Mouse (Mus musculus): ENCODE data around the gene Svep1.

Gene Svep1

GRCm38 (mm10) chr4:58206115-58206945, at the start of gene Svep1:
Svep1 (minus strand) TSS chr4:58206859.
- DNase-seq (ENCODE audit: extremely low spot score, low read depth, low spot score), result peak; percentile 83

DNA sequence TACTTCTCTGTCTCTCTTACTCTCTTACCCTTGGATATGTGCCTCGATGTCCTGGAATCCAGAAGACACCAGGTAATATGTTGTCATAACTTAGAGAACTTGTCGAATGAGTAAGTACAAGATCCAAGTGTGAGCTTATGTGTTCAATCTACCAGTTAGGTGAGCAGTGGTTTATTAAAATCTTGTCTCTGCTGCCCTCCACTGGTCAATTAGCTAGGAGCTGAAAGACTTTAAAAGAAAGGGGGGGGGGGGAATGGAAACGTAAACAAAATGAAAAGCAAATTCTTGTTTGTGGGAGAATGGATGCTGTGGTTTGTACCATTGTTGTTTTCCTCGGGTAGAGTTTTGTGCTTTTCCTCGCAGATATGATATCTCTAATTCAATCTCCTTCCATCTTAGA, 46.8 kb upstream of the Svep1 start:
- peak; percentile 54 for DNase-seq (ENCODE audit: extremely low spot score, low read depth, low spot score)

DNA sequence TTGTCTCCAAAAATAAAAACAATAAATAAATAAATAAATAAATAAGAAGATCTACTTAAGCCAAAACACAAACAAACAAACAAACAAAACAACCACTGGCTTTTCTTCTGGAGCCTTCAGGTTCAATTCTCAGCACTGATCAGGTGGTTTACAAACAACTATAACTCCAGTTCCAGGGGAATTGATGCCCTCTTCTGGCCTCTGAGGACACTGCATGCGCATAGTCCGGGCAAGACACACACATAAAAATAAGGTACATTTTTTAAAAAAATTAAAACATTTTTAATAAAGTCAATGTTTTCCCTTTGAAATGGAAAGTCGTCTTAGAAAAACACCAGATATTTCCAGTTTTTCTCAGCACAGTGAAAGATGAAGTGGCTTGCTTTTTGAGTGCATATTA, 45.7 kb upstream of the Svep1 start:
- no peak for DNase-seq (ENCODE audit: extremely low spot score, low read depth, low spot score)

DNA sequence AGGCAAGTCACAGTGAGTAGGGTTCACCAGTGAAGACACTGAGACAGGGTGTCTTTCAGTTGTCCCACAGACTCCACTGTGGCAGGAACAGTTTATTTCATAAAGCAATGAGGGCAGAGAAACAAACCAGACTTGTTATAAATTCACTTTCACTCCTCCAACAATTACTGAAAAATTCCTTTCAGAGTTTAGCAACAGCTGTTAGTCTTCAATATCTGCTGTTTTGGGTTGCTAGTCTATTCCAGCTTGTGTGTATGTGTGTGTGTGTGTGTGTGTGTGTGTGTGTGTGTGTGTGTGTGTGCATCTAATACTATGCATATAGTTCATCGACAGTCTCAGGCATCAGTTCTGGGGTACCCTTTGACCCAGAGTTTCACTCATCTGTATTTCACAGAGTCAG, 38.9 kb upstream of the Svep1 start:
- DNase-seq (ENCODE audit: extremely low spot score, low read depth, low spot score), result no peak

- no peak for DNase-seq (ENCODE audit: extremely low spot score, low read depth, low spot score)
Measured at GRCm38 (mm10) chr4:58240416-58240815, 33.8 kb upstream of the Svep1 start.

- DNase-seq (ENCODE audit: extremely low spot score, low read depth, low spot score), result no peak
Measured at GRCm38 (mm10) chr4:58235828-58236227, 29.2 kb upstream of the Svep1 start.

DNA sequence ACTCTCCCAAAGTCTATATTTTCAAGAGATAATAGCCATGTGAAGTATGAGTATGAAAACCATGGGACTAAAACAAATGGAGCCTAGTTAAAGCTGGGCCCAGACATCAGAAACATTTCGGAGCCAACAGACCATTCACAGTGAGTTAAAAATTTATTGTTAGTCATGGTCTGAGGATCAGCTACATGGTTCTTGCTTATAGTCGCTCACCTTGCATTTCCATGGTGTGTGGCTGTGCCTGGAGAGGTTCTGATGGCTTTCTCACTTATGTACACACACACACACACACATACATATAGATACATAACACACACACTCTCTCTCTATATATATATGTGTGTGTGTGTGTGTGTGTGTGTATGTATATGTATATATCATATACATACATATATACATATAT, 16.8 kb upstream of the Svep1 start:
- no peak for DNase-seq (ENCODE audit: extremely low spot score, low read depth, low spot score)

DNA sequence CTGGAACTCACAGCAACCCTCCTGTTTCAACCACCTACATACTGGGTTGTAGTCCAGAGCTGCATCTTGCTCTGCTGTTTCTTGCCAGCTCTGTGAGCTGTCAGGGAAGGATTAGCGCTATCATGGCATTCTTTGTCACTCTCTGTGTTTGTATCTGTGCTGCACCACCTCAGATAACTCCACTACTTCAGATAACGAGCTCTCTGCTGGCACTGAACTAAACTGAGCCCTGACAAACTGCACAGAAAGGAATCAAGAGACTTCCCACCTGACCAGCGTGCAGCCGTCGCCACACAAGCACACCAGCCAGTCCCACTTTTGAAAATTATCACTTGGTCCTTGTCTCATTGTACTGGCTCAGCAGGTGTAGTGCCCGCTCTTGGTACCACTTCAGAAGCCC, 4.7 kb upstream of the Svep1 start:
- DNase-seq (ENCODE audit: extremely low spot score, low read depth, low spot score), result no peak

DNA sequence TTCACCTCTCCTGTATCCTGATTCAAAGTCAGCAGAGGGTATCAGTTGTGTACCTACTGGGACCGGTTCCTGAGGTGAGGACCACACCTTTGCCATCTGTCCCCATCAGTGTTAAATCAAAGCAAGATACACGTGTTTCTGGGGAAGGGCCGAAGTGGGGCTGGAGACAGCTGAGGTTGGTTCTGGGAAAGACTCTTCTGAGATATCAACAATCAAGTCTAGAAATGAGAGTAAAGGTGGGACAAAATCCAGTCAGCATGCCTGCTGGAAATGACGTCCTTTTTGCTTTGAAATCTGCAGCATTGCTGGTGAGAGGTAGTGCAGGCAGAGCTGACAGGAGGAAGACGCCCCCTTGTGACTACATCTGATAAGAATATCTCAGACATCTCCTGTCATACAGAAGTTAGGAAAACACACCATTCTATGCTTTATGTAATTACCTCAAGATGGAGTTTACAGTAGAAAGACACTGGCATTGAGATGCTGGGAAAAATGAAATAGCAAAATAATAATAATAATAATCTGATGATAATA, 4.0 kb upstream of the Svep1 start:
- no peak for DNase-seq (ENCODE audit: extremely low spot score, low read depth, low spot score)

DNA sequence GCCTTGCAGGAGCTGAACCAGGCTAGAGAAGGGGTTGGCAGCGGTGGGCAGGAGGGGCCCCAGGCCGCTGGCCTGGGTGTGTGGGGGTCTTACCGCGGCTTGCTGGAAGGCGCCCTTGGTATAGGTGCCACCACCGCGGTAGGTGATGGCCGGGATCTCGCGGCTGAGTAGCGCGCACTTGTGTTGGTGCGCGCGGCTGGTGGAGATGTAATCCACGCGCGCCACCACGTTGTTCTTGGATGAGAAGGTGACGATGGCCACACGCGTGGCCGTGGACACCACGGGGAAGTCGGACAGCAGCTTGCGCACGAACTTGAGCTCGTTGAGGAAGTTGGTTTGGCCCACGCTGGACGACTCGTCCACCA, 927 bp downstream of the Svep1 start:
- no peak for DNase-seq (ENCODE audit: extremely low spot score, low read depth, low spot score)

DNA sequence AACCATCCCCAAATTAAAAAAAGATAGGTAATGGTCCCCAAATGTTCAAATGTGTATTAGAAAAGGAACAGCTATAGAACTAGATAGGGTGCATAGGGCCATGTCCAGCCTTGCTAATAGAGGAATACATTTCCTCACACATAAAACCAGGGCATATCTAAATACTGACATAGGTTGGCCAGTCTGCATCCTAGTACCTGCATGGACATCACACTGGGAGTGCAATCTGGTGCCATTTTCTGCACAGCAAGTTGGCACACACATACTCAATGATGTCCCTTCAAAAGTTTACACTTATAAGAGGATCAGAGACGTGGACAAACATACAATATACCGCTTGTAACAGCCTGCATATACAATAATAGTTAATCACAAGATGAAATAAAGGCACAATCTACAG, 5.0 kb downstream of the Svep1 start:
- DNase-seq (ENCODE audit: extremely low spot score, low read depth, low spot score), result no peak

GRCm38 (mm10) chr4:58200826-58201225, 5.8 kb downstream of the Svep1 start:
- no peak for DNase-seq (ENCODE audit: extremely low spot score, low read depth, low spot score)

- DNase-seq (ENCODE audit: extremely low spot score, low read depth, low spot score), result no peak
Measured at GRCm38 (mm10) chr4:58197230-58197629, 9.4 kb downstream of the Svep1 start.

- DNase-seq (ENCODE audit: extremely low spot score, low read depth, low spot score), result no peak
Measured at GRCm38 (mm10) chr4:58196795-58197194, 9.9 kb downstream of the Svep1 start.

DNA sequence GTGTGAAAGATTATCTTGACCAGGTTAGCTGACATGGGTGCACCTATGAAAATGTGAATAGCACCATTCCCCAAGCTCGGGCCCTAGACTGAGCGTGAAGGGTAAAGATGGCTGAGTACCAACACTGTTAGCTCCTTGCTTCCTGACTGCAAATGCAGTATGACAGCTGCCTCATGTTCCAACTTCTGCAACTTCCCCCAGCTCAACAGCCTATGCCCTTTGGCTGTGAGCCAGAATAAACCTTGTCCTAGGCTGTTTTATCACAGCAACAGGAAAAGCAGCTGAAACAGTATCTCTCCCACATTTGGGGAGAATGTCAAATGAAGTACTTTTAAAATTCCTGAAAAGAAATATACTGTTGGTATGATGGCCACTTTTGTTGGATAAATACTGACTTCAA, 10.7 kb downstream of the Svep1 start:
- no peak for DNase-seq (ENCODE audit: extremely low spot score, low read depth, low spot score)

DNA sequence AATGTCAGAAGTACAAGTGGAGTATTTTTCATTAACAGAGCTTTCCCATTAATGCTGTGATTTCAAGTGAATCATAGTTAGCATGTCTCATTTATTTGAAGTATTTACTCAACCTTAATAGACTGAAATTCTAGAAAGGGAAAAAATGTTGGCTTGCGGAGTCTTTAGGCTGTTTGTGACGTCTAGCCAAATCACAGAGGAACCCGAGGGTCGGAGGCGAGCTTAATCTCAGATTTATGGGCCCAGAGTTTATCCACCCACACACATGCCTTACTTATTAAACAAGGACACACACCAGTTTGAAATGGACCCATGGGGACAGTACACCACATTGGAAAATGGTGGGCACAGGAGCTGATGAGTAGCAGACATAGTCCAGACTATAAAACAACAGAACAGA, 17.4 kb downstream of the Svep1 start:
- no peak for DNase-seq (ENCODE audit: extremely low spot score, low read depth, low spot score)

- DNase-seq (ENCODE audit: extremely low spot score, low read depth, low spot score), result no peak
Measured at GRCm38 (mm10) chr4:58185401-58185800, 21.3 kb downstream of the Svep1 start.

DNA sequence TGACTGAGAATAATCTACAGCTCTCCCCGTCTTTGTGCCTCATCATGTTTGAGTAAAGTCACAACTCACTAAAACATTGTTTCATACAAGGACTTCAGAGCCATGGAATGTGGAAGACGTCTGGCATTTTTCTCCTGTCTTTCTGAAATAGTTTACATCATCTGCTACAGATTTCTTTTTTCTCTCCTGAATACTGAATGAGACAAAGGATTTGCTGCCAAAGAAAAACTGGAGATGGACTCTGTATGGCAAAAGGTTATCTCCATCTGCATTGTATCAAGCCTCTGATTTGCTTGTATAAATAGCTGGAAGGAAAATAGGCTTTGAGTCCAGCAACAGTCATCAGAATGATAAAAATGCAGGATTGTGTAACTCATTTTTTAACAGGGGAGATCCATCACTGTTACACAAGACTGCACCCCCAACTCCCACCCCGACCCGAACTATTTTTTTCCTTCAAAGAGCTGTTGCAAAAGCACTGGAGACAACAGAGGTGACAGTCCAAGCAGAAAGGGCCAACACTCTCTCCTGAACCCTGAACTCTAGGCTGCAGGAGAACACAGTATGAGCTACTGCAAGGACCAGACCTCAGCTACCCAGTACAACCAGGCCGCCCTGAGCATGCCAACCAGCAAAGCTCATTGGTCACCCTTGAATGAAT, 21.8 kb downstream of the Svep1 start:
- no peak for DNase-seq (ENCODE audit: extremely low spot score, low read depth, low spot score)

DNA sequence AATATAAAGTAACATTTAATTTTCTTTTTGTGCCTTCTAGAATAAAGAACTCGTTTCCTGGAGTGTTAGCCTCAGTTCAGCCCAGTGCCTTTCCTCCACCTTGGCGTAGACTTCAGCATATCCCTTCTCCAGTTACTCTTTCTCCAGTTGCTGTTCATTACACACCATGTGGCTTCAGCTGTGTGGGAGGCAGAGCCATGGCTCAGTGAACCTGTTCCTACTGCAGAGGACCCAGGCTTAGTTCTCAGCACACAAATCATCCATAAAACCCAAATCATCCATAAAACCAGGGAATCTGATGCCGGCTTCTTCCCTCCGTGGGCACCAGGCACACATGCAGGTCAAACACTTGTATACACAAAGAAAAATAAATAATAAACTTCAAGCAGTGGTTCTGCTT, 22.8 kb downstream of the Svep1 start:
- DNase-seq (ENCODE audit: extremely low spot score, low read depth, low spot score), result no peak

GRCm38 (mm10) chr4:58178489-58178888, 28.2 kb downstream of the Svep1 start:
- DNase-seq (ENCODE audit: extremely low spot score, low read depth, low spot score), result no peak

- no peak for DNase-seq (ENCODE audit: extremely low spot score, low read depth, low spot score)
Measured at GRCm38 (mm10) chr4:58177256-58177655, 29.4 kb downstream of the Svep1 start.

DNA sequence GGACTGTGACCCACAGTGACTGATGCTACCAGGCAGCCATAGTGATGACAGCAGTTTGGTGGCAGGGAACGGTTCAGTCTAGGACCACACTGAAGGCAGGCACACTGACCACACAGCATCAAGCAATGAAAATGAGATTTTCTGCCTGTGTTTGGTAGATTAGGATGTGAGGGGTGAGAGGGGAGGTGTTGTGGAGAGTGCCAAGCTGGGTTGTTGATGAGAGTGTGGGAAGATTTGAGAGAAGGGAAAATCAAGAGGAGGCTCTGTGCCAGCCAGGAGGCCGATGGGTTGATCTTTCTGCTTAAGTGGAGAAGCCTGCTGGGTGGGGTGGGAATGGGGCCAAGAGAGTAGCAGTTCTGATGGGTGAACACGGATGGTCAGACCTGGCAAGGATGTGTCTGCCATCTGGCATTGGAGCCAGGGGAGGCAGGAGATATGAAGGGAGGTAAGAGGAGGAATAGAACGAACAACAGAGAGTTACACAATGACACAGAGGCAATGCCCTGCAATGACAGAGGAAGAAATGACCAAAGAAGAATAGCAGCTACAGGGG, 32.1 kb downstream of the Svep1 start:
- DNase-seq (ENCODE audit: extremely low spot score, low read depth, low spot score), result no peak
